Mouse (Mus musculus): ENCODE data around the gene Clip3. TPM values are rescaled to one million over a fixed set of nuclear protein-coding genes. Genes with fewer than 3 reads are reported as not detected.

The Clip3 gene
- polyA plus RNA-seq (2014; fragmentation: Nextera tagmentation; extraction: Ambion mirVana): 10.1 and 12.8 TPM in 2 replicates

- Histone ChIP-seq H3K4me2 (ENCODE audit: low read length) (peak within 1 kb of the TSS; percentile 56), H3K9me3 (ENCODE audit: control insufficient read depth, low read length) (no peaks in the 10 kb centered on the region), H3K27ac (replicated peaks in 1 of 2; ENCODE audit: control insufficient read depth in 1 of 2, insufficient read depth in 1 of 2, low read depth in 2 of 2, low read length in 2 of 2) (peak within 1 kb of the TSS; percentile 15 to 28; a peak in 2 of 4 replicates), H3K9ac (ENCODE audit: low read length) (peak within 1 kb of the TSS; percentile 69), H3K36me3 (ENCODE audit: control insufficient read depth, insufficient read depth, low read length) (no peaks in the 10 kb centered on the region), H3K27me3 (ENCODE audit: control insufficient read depth, insufficient read depth, low read length) (no peaks in the 10 kb centered on the region; the same call in 1 of the 2 replicates), H3K4me1 (ENCODE audit: control insufficient read depth in 2 of 2, insufficient read depth in 2 of 2, low read length in 2 of 2) (peaks cover 6 to 7% of the 10 kb centered on the region in 2 experiments; a peak in 3 of 4 replicates), H3K4me3 (ENCODE audit: control insufficient read depth in 1 of 2, insufficient read depth in 1 of 2, low read depth in 1 of 2, low read length in 2 of 2) (peak within 1 kb of the TSS; percentile 51 to 77)
- no peak for ATAC-seq (ENCODE audit: insufficient number of reproducible peaks, insufficient read depth, low FRiP score, low read depth)
- WGBS: 7% methylated on average over 35 of the region's 35 CpGs
Measured at GRCm38 (mm10) chr7:30291215-30292131, at the start of gene Clip3. TSS of gene Clip3 (plus strand) at chr7:30291728.

- WGBS: 85% methylated on average over 12 of the region's 12 CpGs
- Histone ChIP-seq H3K27me3 (ENCODE audit: control insufficient read depth, insufficient read depth, low read length) (no peaks in the 10 kb centered on the region), H3K27ac (replicated peaks in 1 of 2; ENCODE audit: control insufficient read depth in 1 of 2, insufficient read depth in 1 of 2, low read depth in 2 of 2, low read length in 2 of 2) (no peak overlapping the region), H3K4me3 (ENCODE audit: control insufficient read depth in 1 of 2, insufficient read depth in 1 of 2, low read depth in 1 of 2, low read length in 2 of 2) (no peak overlapping the region), H3K9ac (ENCODE audit: low read length) (no peak overlapping the region), H3K9me3 (ENCODE audit: control insufficient read depth, low read length) (no peaks in the 10 kb centered on the region), H3K36me3 (ENCODE audit: control insufficient read depth, insufficient read depth, low read length) (peaks cover 44% of the 10 kb centered on the region), H3K4me2 (ENCODE audit: low read length) (no peak overlapping the region), H3K4me1 (ENCODE audit: control insufficient read depth in 2 of 2, insufficient read depth in 2 of 2, low read length in 2 of 2) (no peaks in the 10 kb centered on the region)
- 0 out of 2 replicates have a peak, but pooled peaks have one; percentile 45 for ATAC-seq (ENCODE audit: insufficient number of reproducible peaks, insufficient read depth, low FRiP score, low read depth)
Measured at GRCm38 (mm10) chr7:30251956-30252954, 39.3 kb upstream of the Clip3 start.

- H3K27me3 ChIP-seq (ENCODE audit: control insufficient read depth, insufficient read depth, low read length): no peaks in the 10 kb centered on the region
- ATAC-seq (ENCODE audit: insufficient number of reproducible peaks, insufficient read depth, low FRiP score, low read depth): no peak
- peaks cover 54% of the 10 kb centered on the region for H3K36me3 ChIP-seq (ENCODE audit: control insufficient read depth, insufficient read depth, low read length)
- no peak overlapping the region for H3K4me3 ChIP-seq (ENCODE audit: control insufficient read depth in 1 of 2, insufficient read depth in 1 of 2, low read depth in 1 of 2, low read length in 2 of 2)
- no peaks in the 10 kb centered on the region for H3K9me3 ChIP-seq (ENCODE audit: control insufficient read depth, low read length)
- no peak overlapping the region for H3K27ac ChIP-seq (replicated peaks in 1 of 2; ENCODE audit: control insufficient read depth in 1 of 2, insufficient read depth in 1 of 2, low read depth in 2 of 2, low read length in 2 of 2)
- H3K4me1 ChIP-seq (ENCODE audit: control insufficient read depth in 2 of 2, insufficient read depth in 2 of 2, low read length in 2 of 2): peaks cover 0 to 6% of the 10 kb centered on the region in 2 experiments; a peak in 2 of 4 replicates
- no peak overlapping the region for H3K4me2 ChIP-seq (ENCODE audit: low read length)
- WGBS: 71% methylated on average over 2 of the region's 2 CpGs
- H3K9ac ChIP-seq (ENCODE audit: low read length): no peak overlapping the region
Measured at GRCm38 (mm10) chr7:30265041-30265440, 26.5 kb upstream of the Clip3 start.

- H3K9me3 ChIP-seq (ENCODE audit: control insufficient read depth, low read length): no peaks in the 10 kb centered on the region
- no peaks in the 10 kb centered on the region for H3K27me3 ChIP-seq (ENCODE audit: control insufficient read depth, insufficient read depth, low read length)
- H3K36me3 ChIP-seq (ENCODE audit: control insufficient read depth, insufficient read depth, low read length): peaks cover 59% of the 10 kb centered on the region
- peaks cover 0 to 6% of the 10 kb centered on the region in 2 experiments; a peak in 2 of 4 replicates for H3K4me1 ChIP-seq (ENCODE audit: control insufficient read depth in 2 of 2, insufficient read depth in 2 of 2, low read length in 2 of 2)
- no peak overlapping the region for H3K4me3 ChIP-seq (ENCODE audit: control insufficient read depth in 1 of 2, insufficient read depth in 1 of 2, low read depth in 1 of 2, low read length in 2 of 2)
- no peak for ATAC-seq (ENCODE audit: insufficient number of reproducible peaks, insufficient read depth, low FRiP score, low read depth)
- no peak overlapping the region for H3K27ac ChIP-seq (replicated peaks in 1 of 2; ENCODE audit: control insufficient read depth in 1 of 2, insufficient read depth in 1 of 2, low read depth in 2 of 2, low read length in 2 of 2)
- H3K4me2 ChIP-seq (ENCODE audit: low read length): no peak overlapping the region
- H3K9ac ChIP-seq (ENCODE audit: low read length): no peak overlapping the region
- 88% methylated on average over 5 of the region's 5 CpGs for WGBS
Measured at GRCm38 (mm10) chr7:30265531-30265930, 26.0 kb upstream of the Clip3 start.

- Histone ChIP-seq H3K27me3 (ENCODE audit: control insufficient read depth, insufficient read depth, low read length) (no peaks in the 10 kb centered on the region), H3K27ac (replicated peaks in 1 of 2; ENCODE audit: control insufficient read depth in 1 of 2, insufficient read depth in 1 of 2, low read depth in 2 of 2, low read length in 2 of 2) (no peak overlapping the region), H3K9ac (ENCODE audit: low read length) (no peak overlapping the region), H3K9me3 (ENCODE audit: control insufficient read depth, low read length) (no peaks in the 10 kb centered on the region), H3K36me3 (ENCODE audit: control insufficient read depth, insufficient read depth, low read length) (peaks cover 63% of the 10 kb centered on the region), H3K4me1 (ENCODE audit: control insufficient read depth in 2 of 2, insufficient read depth in 2 of 2, low read length in 2 of 2) (peaks cover 0 to 6% of the 10 kb centered on the region in 2 experiments; a peak in 2 of 4 replicates), H3K4me2 (ENCODE audit: low read length) (no peak overlapping the region), H3K4me3 (ENCODE audit: control insufficient read depth in 1 of 2, insufficient read depth in 1 of 2, low read depth in 1 of 2, low read length in 2 of 2) (no peak overlapping the region)
- WGBS: 92% methylated on average over 7 of the region's 7 CpGs
- no peak for ATAC-seq (ENCODE audit: insufficient number of reproducible peaks, insufficient read depth, low FRiP score, low read depth)
Measured at GRCm38 (mm10) chr7:30265935-30266334, 25.6 kb upstream of the Clip3 start.

GRCm38 (mm10) chr7:30266780-30267179 lies 24.7 kb upstream of the Clip3 start:
- H3K36me3 ChIP-seq (ENCODE audit: control insufficient read depth, insufficient read depth, low read length): peaks cover 66% of the 10 kb centered on the region
- H3K9ac ChIP-seq (ENCODE audit: low read length): peak overlapping the region; percentile 14; the same call in 1 of the 2 replicates
- H3K27me3 ChIP-seq (ENCODE audit: control insufficient read depth, insufficient read depth, low read length): no peaks in the 10 kb centered on the region
- no peaks in the 10 kb centered on the region for H3K9me3 ChIP-seq (ENCODE audit: control insufficient read depth, low read length)
- ATAC-seq (ENCODE audit: insufficient number of reproducible peaks, insufficient read depth, low FRiP score, low read depth): no peak
- no peak overlapping the region for H3K4me2 ChIP-seq (ENCODE audit: low read length)
- peaks cover 0 to 6% of the 10 kb centered on the region in 2 experiments; a peak in 2 of 4 replicates for H3K4me1 ChIP-seq (ENCODE audit: control insufficient read depth in 2 of 2, insufficient read depth in 2 of 2, low read length in 2 of 2)
- WGBS: 24% methylated on average over 3 of the region's 3 CpGs
- H3K27ac ChIP-seq (replicated peaks in 1 of 2; ENCODE audit: control insufficient read depth in 1 of 2, insufficient read depth in 1 of 2, low read depth in 2 of 2, low read length in 2 of 2): peak overlapping the region; percentile 4 to 48; a peak in 3 of 4 replicates
- H3K4me3 ChIP-seq (ENCODE audit: control insufficient read depth in 1 of 2, insufficient read depth in 1 of 2, low read depth in 1 of 2, low read length in 2 of 2): no peak overlapping the region

GRCm38 (mm10) chr7:30269641-30270040 lies 21.9 kb upstream of the Clip3 start:
- Histone ChIP-seq H3K9ac (ENCODE audit: low read length) (no peak overlapping the region), H3K4me2 (ENCODE audit: low read length) (no peak overlapping the region), H3K36me3 (ENCODE audit: control insufficient read depth, insufficient read depth, low read length) (peaks cover 55% of the 10 kb centered on the region), H3K4me3 (ENCODE audit: control insufficient read depth in 1 of 2, insufficient read depth in 1 of 2, low read depth in 1 of 2, low read length in 2 of 2) (no peak overlapping the region), H3K27me3 (ENCODE audit: control insufficient read depth, insufficient read depth, low read length) (no peaks in the 10 kb centered on the region), H3K27ac (replicated peaks in 1 of 2; ENCODE audit: control insufficient read depth in 1 of 2, insufficient read depth in 1 of 2, low read depth in 2 of 2, low read length in 2 of 2) (no peak overlapping the region), H3K9me3 (ENCODE audit: control insufficient read depth, low read length) (no peaks in the 10 kb centered on the region), H3K4me1 (ENCODE audit: control insufficient read depth in 2 of 2, insufficient read depth in 2 of 2, low read length in 2 of 2) (peaks cover 3 to 6% of the 10 kb centered on the region in 2 experiments; a peak in 2 of 4 replicates)
- WGBS: 83% methylated on average over 4 of the region's 4 CpGs
- no peak for ATAC-seq (ENCODE audit: insufficient number of reproducible peaks, insufficient read depth, low FRiP score, low read depth)
